Mouse (Mus musculus) heart, postnatal 0 days (tissue): ENCODE data around the gene Ephb1. TPM values are rescaled to one million over a fixed set of nuclear protein-coding genes. Genes with fewer than 3 reads are reported as not detected.

ENCODE experiments used
- ATAC-seq: fragments of 200-750 bp; cut with Nextera tagmentation; 2 replicates; pipeline ENCODE4 v1.8.0; 2017; ENCODE audit warnings: low read depth, moderate number of reproducible peaks, moderate library complexity; ENCODE audit not compliant: insufficient read depth
- DNase-seq: peaks from one replicate; pipeline ENCODE4 v3.0.0-alpha.2; 2016; ENCODE audit warnings: low spot score
- H3K27ac ChIP-seq: fragments of 300-500 bp; sonication (generic); 2 replicates; pipeline ENCODE4 v1.5.1; 2014; ENCODE audit warnings: low read depth, mild to moderate bottlenecking
- H3K27me3 ChIP-seq: fragments of 300-500 bp; sonication (generic); 2 replicates; pipeline ENCODE4 v1.6.1; 2014; ENCODE audit warnings: low read length, mixed read lengths; ENCODE audit not compliant: control insufficient read depth, insufficient read depth
- H3K36me3 ChIP-seq: fragments of 300-500 bp; sonication (generic); replicated peaks from 2 replicates; pipeline ENCODE4 v1.6.1; 2014; ENCODE audit warnings: low read length, mixed read lengths; ENCODE audit not compliant: control insufficient read depth, insufficient read depth
- H3K4me1 ChIP-seq: fragments of 300-500 bp; sonication (generic); 2 replicates; pipeline ENCODE4 v1.6.1; 2014; ENCODE audit warnings: antibody characterized with exemption; ENCODE audit not compliant: control insufficient read depth, insufficient read depth
- H3K4me2 ChIP-seq: fragments of 300-500 bp; sonication (generic); 2 replicates; pipeline ENCODE4 v1.6.1; 2014; ENCODE audit warnings: low read depth, mild to moderate bottlenecking, low read length, moderate library complexity
- H3K4me3 ChIP-seq: fragments of 300-500 bp; sonication (generic); 2 replicates; pipeline ENCODE4 v1.5.1; 2014; ENCODE audit warnings: low read depth, low read length
- H3K9ac ChIP-seq: fragments of 300-500 bp; sonication (generic); replicated peaks from 2 replicates; pipeline ENCODE4 v1.6.1; 2014; ENCODE audit warnings: low read depth, low read length, mixed read lengths
- H3K9me3 ChIP-seq: fragments of 300-500 bp; sonication (generic); replicated peaks from 2 replicates; pipeline ENCODE4 v1.6.1; 2016; ENCODE audit warnings: low read length; ENCODE audit not compliant: control insufficient read depth
- CTCF ChIP-seq: IDR thresholded peaks from 2 replicates; pipeline ENCODE4 v1.5.1; 2016; ENCODE audit warnings: antibody characterized with exemption, control low read depth, low read depth
- EP300 ChIP-seq: IDR thresholded peaks from 2 replicates; pipeline ENCODE4 v1.6.1; 2016; ENCODE audit warnings: antibody characterized with exemption, low read depth
- WGBS: fragments of 180-500 bp; shearing (Covaris S2); extraction: QIAGEN DNeasy Blood & Tissue Kit; methylation state at CpG from one replicate; pipeline ENCODE4 v1.1.7; 2014; 5-methylcytosine and 5-hydroxymethylcytosine counted together
- polyA plus RNA-seq: library from polyadenylated mRNA; unstranded; fragments of >200 nt; fragmentation: Nextera tagmentation; extraction: Ambion mirVana; gene quantifications from 2 replicates; pipeline ENCODE4 v1.2.1, GENCODE M21; 2015
- total RNA-seq: library from RNA; depleted of rRNA; stranded (reverse); fragments of >200 nt; gene quantifications from 2 replicates; pipeline ENCODE4 v1.2.3, GENCODE M21; 2014; ENCODE audit warnings: low replicate concordance

Gene Ephb1
- total and polyA plus RNA-seq, 2 experiments from 2014 or later = 0.96 to 2.1 TPM

- no peak overlapping the region for H3K27ac ChIP-seq
- ATAC-seq (no peak), DNase-seq (no peak)
- H3K4me1 ChIP-seq = no peaks in the 10 kb centered on the region
- 64% methylated on average over 5 of the region's 5 CpGs for WGBS
- no peak overlapping the region for H3K4me2 ChIP-seq
- no peak overlapping the region for H3K4me3 ChIP-seq
- no peak overlapping the region for H3K9ac ChIP-seq
- TF ChIP-seq CTCF (no peak), EP300 (no peak)
- no peaks in the 10 kb centered on the region for H3K9me3 ChIP-seq
- no peaks in the 10 kb centered on the region for H3K36me3 ChIP-seq
- peaks cover 66% of the 10 kb centered on the region for H3K27me3 ChIP-seq
These were observed 81.6 kb downstream of the Ephb1 start for GRCm38 (mm10) chr9:102272731-102273468.

- Histone ChIP-seq H3K9ac (no peak overlapping the region), H3K4me2 (no peak overlapping the region), H3K4me3 (no peak overlapping the region), H3K27me3 (peaks cover 83% of the 10 kb centered on the region), H3K27ac (no peak overlapping the region), H3K9me3 (no peaks in the 10 kb centered on the region), H3K36me3 (no peaks in the 10 kb centered on the region), H3K4me1 (no peaks in the 10 kb centered on the region)
- WGBS = 69% methylated on average over 5 of the region's 5 CpGs
- ATAC-seq (no peak), DNase-seq (no peak)
- TF ChIP-seq EP300 (no peak), CTCF (no peak)
These were observed 84.0 kb downstream of the Ephb1 start for GRCm38 (mm10) chr9:102270496-102270895.

GRCm38 (mm10) chr9:102267311-102268027 is 87.0 kb downstream of the Ephb1 start:
- DNase-seq (no peak), ATAC-seq (no peak)
- peaks cover under 1% of the 10 kb centered on the region; the same call in 1 of the 2 replicates for H3K4me1 ChIP-seq
- H3K4me2 ChIP-seq = peak overlapping the region; percentile 54
- TF ChIP-seq EP300 (no peak), CTCF (peak; percentile 22; the same call in 1 of the 2 replicates)
- no peak overlapping the region for H3K27ac ChIP-seq
- H3K36me3 ChIP-seq = no peaks in the 10 kb centered on the region
- H3K9me3 ChIP-seq = no peaks in the 10 kb centered on the region
- peaks cover 90% of the 10 kb centered on the region for H3K27me3 ChIP-seq
- no peak overlapping the region for H3K9ac ChIP-seq
- under 1% methylated on average over 18 of the region's 18 CpGs for WGBS
- H3K4me3 ChIP-seq = peak overlapping the region; percentile 37

- Histone ChIP-seq H3K9ac (no peak overlapping the region), H3K4me2 (no peak overlapping the region), H3K27ac (no peak overlapping the region), H3K4me1 (peaks cover 7% of the 10 kb centered on the region; the same call in 1 of the 2 replicates), H3K9me3 (no peaks in the 10 kb centered on the region), H3K4me3 (no peak overlapping the region), H3K27me3 (peaks cover 87% of the 10 kb centered on the region), H3K36me3 (no peaks in the 10 kb centered on the region)
- no peak for DNase-seq
- ATAC-seq = no peak
- TF ChIP-seq EP300 = no peak
- no peak for TF ChIP-seq CTCF
- 59% methylated on average over 7 of the region's 7 CpGs for WGBS
These were observed 90.7 kb downstream of the Ephb1 start for GRCm38 (mm10) chr9:102263760-102264159.

GRCm38 (mm10) chr9:102262100-102262501 is 92.4 kb downstream of the Ephb1 start:
- peaks cover 7% of the 10 kb centered on the region; the same call in 1 of the 2 replicates for H3K4me1 ChIP-seq
- H3K9me3 ChIP-seq = no peaks in the 10 kb centered on the region
- H3K27me3 ChIP-seq = peaks cover 88% of the 10 kb centered on the region
- TF ChIP-seq CTCF = no peak
- TF ChIP-seq EP300 = no peak
- H3K27ac ChIP-seq = no peak overlapping the region
- 21% methylated on average over 4 of the region's 4 CpGs for WGBS
- DNase-seq (peak; percentile 45), ATAC-seq (peak; percentile 88)
- no peak overlapping the region for H3K4me3 ChIP-seq
- peak overlapping the region; percentile 5; the same call in 1 of the 2 replicates for H3K4me2 ChIP-seq
- no peaks in the 10 kb centered on the region for H3K36me3 ChIP-seq
- H3K9ac ChIP-seq = no peak overlapping the region
